Mouse (Mus musculus) thymus, postnatal 4 days (tissue): ENCODE data around the gene Naa80.

ENCODE experiments used
- DNase-seq: peaks from one replicate; pipeline ENCODE4 v3.0.0; 2021

Naa80 gene

DNA sequence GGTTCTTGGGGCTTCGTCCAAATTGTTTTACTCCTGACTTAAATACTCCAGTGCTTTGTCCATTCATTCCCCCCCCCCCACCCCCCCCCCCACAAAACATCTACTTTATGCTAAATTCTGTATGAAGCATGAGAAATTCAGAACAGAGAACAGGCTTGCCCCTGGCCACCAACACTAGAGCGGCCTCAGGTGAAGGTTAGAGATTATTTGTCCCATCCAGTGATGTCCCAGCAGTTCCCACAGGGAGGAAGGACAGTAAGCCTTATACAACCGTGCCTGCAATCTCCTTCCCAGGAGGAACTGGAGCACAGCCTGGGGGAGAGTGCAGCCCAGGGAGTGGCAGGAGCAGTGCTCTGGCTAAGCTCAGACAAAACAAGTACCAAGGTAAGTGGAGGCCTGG, at the start of gene Naa80:
TSS of gene Naa80 (plus strand) at position 301 of the 400 bp plus-strand sequence.
- DNase-seq, result no peak

DNA sequence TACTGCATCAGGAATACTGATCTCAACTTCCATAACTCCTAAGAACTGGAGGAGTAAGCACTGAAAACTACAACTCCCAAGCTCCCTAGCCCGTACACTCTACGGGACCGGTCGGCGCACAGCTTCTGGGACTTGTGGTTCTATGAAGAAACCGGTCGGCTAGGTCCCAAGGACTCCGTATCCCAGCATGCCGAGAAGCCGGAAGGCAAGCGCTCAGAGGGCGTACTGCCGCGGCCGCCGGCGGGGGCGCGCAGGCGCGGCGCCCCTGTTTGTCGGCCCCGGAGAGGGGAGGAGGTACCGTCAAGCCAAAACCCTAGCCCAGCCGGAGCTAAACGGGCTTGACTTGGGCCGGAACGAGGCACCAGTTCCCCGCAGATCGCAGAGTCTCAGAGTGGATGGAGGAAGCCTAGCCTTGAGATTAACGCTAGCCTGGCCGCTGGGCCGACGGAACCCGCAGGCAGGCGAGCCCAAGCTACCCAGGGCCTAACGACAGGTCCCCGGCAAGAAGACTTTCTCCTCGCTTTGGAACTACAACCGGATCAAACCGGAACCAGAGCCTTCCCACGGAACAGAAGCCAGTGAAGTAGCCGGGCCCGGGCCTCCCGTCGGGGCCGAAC, 44.8 kb upstream of the Naa80 start, which contains the start of gene Tmem115:
TSS of gene Tmem115 (plus strand) at position 155 of the 617 bp plus-strand sequence.
- DNase-seq, result peak; percentile 87

- peak; percentile 57 for DNase-seq
Measured at GRCm38 (mm10) chr9:107534408-107535202, 44.1 kb upstream of the Naa80 start.

DNA sequence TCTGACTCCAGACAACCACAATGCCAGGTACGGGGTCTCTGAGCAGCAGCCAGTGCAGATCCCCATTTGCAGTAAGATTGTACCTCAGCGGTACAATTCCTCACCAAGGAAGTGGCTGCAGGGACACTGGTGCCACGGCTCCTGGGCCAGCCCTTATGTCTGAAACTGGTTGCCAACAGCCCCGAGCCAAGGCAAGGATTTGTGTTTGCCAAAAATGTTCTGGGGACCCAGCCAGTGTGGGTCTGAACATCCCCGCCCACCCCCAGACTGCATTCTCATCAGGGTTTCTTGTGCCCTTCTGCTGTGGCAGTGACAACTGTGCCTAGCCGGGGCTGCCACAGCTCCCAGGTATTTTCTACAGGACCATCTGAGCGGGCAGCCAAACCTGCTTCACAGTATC, 40.5 kb upstream of the Naa80 start:
- no peak for DNase-seq

DNA sequence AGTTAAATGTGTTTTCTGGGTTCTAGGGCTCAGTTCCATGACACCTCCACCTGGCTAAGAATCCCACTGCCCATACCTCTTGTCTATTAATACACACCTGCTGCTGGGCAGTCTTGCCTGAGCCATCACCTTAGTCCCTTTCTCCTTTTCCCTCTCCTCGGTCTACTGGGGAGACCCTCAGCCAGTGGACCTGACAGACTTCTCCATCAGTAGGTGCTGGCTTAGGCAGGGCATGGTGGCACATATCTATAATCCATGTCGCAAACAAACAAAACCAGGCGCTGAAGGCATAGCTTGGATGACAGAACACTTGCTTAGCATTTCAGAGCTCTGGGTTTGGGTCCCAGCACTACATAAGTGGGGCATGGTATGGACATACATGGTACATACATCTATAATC, 40.0 kb upstream of the Naa80 start:
- DNase-seq, result no peak

DNA sequence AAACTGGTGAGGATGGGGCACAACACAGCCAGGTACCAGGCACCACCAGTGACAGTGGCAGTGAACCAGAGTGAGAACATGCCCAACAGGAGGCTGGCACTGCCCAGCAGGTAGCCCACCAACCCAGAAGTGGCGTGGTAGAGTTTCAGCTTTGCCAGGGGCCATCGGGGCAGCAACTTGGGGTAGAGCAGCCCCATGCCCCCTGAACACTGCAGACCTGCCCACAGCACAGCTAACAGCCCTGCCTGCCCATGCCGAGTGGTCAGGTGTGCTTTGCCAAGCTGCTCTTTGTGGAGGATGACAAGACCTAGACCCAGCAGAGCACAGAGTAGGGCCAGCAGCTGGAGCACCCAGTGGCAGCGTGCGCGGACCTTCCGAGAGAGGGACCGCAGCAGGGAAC, 38.7 kb upstream of the Naa80 start:
- DNase-seq, result no peak

- DNase-seq, result no peak
Measured at GRCm38 (mm10) chr9:107540420-107540819, 38.3 kb upstream of the Naa80 start.

DNA sequence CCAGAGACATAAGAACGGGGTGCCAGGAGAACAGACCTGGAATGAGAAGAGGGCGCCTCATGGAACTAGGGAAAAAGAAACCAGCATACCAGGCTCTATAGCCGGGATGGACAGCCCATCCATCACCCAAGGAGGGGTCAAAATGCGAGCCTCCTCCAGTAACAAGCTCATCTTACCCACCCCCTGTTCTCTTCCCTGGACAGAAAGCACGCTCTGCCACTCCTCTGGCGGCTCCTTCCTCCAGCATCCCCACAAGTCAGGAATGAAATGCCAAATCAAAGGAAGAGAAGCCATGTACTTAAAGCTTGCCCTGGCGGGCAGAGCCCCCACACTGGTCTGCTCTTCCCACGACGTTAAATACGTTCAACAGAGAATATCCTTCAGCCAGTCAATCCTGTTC, 37.7 kb upstream of the Naa80 start:
- DNase-seq, result no peak

DNA sequence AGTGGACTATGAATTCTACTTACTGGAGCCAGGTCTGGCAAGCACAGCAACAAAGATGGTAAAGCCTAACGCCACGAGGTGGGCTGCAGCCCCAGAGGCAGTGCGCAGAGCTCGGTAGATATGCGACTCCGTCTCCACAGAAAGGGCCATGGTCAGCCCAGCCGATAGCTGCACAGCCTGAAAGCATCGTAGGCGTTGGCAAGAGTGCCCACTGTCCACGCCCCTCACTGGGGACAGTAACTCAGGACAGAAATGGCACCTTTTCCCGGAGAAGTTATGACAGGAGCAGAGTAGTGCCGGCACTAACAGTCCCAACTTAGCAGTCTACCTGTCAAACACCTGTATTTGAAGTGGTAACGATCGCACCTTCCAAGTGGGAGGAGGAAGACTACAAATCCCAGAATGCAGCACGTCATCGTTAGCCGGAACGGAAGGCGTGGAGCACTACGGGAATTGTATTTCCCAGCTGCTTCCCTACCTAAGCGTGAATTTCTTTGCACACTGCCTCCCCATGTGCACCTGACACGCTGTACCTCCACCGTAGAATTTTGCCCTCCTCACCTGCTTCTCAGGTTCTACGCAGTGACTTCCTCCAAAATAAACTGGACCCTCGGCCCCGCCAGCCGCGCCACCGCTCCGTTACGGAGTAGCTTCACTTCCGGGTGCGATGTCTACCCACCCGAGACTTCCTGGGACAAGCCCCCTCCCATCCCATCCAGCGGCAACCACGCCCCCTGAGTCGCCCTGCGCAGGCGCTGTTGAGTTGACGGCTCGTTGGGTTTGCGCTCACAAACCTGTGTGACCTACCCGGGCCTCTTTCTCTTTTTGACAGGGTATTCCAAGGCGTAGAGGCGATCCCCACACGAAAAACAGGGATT, 37.0 kb upstream of the Naa80 start, which contains the start of the genes Cyb561d2 and Nprl2:
TSS of gene Cyb561d2 (minus strand) at position 720 of the 878 bp plus-strand sequence.
TSS of gene Nprl2 (plus strand) at position 753 of the 878 bp plus-strand sequence.
- peak; percentile 98 for DNase-seq

- DNase-seq, result no peak
Measured at GRCm38 (mm10) chr9:107542352-107542686, 36.4 kb upstream of the Naa80 start.

DNA sequence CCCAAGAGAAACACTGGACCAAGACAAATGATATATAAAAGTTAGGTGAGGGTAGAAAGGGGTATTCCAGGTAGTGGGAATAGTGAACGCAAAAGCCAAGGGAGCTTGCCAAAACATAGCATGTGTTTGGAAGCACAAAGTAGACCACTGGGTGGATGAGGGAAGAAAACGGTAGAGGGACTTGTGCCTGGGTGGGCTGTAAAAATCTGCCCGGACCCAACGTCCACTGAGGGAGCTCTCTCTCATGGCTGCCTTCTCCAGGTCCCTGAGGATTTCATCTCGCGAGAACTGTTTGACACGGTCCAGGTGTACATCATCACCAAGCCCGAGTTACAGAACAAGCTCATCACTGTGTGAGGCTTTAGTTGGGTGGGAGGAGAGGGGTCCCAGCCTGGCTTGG, 36.0 kb upstream of the Naa80 start:
- no peak for DNase-seq

DNA sequence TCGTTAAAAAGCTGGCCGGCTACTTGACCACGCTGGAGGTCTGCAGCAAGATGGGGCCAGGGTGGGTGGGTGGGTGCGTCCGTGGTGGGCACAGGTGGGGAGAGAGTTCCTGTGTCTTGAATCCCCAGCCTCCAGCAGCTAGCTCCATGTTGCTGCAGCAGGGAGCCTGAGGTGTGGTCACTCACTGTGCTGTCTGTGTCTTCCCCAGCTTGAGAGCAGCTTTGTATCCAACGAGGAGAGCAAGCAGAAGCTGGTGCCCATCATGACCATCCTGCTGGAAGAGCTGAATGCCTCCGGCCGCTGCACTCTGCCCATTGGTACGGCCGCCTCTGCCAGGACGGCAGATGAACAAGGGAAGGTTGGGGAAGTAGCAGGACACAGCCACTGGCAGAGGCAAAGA, 35.4 kb upstream of the Naa80 start:
- no peak for DNase-seq

GRCm38 (mm10) chr9:107544196-107544700, 34.4 kb upstream of the Naa80 start:
- DNase-seq, result no peak

- no peak for DNase-seq
Measured at GRCm38 (mm10) chr9:107544729-107545128, 34.0 kb upstream of the Naa80 start.

GRCm38 (mm10) chr9:107545199-107545598, 33.5 kb upstream of the Naa80 start:
- no peak for DNase-seq

GRCm38 (mm10) chr9:107545602-107546001, 33.1 kb upstream of the Naa80 start:
- DNase-seq, result peak; percentile 89

GRCm38 (mm10) chr9:107547026-107547425, 31.7 kb upstream of the Naa80 start, which contains the start of gene Zmynd10:
Zmynd10 (plus strand) TSS chr9:107547298.
- peak; percentile 95 for DNase-seq

DNA sequence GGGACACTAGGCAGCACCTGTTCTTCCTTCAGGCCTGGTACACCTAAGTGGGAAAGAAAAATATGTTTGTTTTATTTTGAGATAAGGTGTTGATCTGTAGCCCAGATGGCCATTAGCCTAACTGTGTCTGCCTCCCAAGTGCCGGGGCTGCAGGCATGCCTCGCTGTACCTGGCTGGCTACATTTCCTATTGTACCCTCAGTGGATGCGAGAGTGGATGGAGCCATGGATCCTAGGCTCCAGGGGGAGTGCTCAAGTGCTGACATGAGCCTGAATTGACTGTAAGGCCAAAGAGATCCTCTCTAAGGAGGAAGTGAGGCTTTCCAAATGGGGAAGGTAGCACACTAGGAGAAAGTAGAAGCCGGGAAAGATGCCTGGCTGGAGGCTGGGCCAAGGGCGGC, 30.7 kb upstream of the Naa80 start:
- no peak for DNase-seq

DNA sequence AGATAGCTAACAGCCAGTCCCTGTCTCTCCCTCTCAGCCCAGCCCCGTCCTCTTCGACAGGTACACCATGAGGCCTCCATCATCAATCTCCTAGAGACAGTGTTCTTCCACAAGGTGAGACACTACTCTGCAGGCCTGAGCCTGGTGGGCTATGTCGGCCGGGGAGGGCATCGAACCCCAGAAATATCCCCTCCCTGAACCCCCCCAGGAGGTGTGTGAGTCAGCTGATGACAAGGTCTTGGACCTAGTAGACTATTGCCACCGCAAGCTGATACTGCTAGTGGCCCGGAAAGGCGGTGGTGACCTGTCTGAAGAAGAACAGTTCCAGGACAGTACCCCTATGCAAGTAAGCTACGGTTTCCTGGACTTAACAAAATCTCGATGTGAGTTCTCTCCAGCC, 29.9 kb upstream of the Naa80 start:
- no peak for DNase-seq

DNA sequence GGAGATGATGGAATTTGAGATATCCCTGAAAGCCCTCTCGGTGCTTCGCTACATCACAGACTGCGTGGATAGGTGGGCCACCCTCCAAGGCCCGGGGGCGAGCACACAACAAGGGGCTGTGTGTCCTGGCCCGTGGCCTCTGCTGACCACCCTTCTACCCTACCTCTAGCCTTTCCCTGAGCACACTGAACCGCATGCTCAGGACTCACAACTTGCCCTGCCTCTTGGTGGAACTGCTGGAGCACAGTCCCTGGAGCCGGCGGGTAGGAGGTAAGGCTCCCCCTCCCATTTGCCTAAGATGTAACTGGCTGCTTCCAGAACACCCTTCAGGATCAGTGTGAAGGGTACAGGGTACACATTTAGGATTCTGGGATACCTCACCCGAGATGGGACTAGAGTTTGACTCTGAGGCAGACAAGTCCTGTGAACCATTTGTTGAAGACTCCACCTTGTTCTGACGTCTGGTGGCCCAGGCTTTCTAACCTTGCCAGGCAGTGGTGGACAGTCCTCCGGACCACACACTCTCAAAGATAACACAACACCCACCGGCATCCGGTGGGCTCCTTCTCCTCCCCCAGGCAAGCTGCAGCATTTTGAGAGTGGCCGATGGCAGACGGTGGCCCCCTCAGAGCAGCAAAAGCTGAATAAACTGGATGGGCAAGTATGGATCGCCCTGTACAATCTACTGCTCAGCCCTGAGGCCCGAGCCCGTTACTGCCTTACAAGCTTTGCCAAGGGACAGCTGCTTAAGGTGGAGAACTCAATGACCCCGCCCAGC, 29.2 kb upstream of the Naa80 start:
- no peak for DNase-seq

GRCm38 (mm10) chr9:107550491-107551116, 28.1 kb upstream of the Naa80 start:
- no peak for DNase-seq
